9 mouse cellular contexts compared by ENCODE assay signal in genomic region chr12:20231528-20231927, GRCm38 (mm10).
DNase-seq lines count a peak whose midpoint lies in the region; ATAC-seq lines count a peak whose summit lies in the region.
"Had no signal": no experiment of that assay in that cellular context is flagged by ENCODE, and none has a peak within 500 bp of the region (broad histone marks: within the 10 kb centered on the region; RNA-seq: fewer than 3 reads in every experiment).

No protein-coding gene starts in this region.

- H3K4me3 ChIP-seq in liver, embryonic 13.5 days (replicated peaks), result no peak overlapping the region

- no peaks in the 10 kb centered on the region for H3K4me1 ChIP-seq in liver, embryonic 13.5 days (replicated peaks)

- H3K36me3 ChIP-seq in liver, embryonic 13.5 days, result peaks cover 38% of the 10 kb centered on the region

- peak; percentile 6 to 50 for DNase-seq in kidney, postnatal 25 days
- no peak for DNase-seq in kidney, postnatal 14 days
- peak; percentile 12 for DNase-seq in ZHBTc4 (ENCODE audit: low read depth, low spot score)
- peak; percentile 4 to 15 for DNase-seq in gastrocnemius, postnatal 36 days
- no peak for DNase-seq in liver, embryonic 13.5 days
- peak; percentile 45 for DNase-seq in testis, postnatal 10 days (ENCODE audit: low spot score)
- no peak for DNase-seq in cerebellum, postnatal 25 days
- no peak for DNase-seq in layer of hippocampus, postnatal 25 days (ENCODE audit: extremely low spot score in 1 of 2, low spot score in 1 of 2)

- H3K27ac ChIP-seq in liver, embryonic 13.5 days, result no peak overlapping the region
- H3K27ac ChIP-seq: macrophage had no signal

- H3K9ac ChIP-seq in liver, embryonic 13.5 days, result no peak overlapping the region

- H3K9me3 ChIP-seq in liver, embryonic 13.5 days (replicated peaks), result peaks cover 78% of the 10 kb centered on the region

- intact Hi-C loops in gastrocnemius, postnatal 36 days (cut with DNase I), result no loop called here

- 59% methylated on average over 12 of the region's 12 CpGs for WGBS in liver, embryonic 13.5 days (ENCODE audit: insufficient replicate concordance)

- peaks cover 15% of the 10 kb centered on the region for H3K27me3 ChIP-seq in liver, embryonic 13.5 days

- ATAC-seq in liver, embryonic 13.5 days (ENCODE audit: low read depth), result 0 out of 2 replicates have a peak, but pooled peaks have one; percentile 28

- H3K4me2 ChIP-seq in liver, embryonic 13.5 days, result no peak overlapping the region

Comparison
In these comparisons a context has a peak if more than half of its experiments do, and no peak if none do; other contexts are left out.
1. DNase-seq: peak in kidney, postnatal 25 days (2 of 2), ZHBTc4 (single experiment), gastrocnemius, postnatal 36 days (2 of 2) and testis, postnatal 10 days (single experiment); none in kidney, postnatal 14 days (single experiment), liver, embryonic 13.5 days (single experiment), cerebellum, postnatal 25 days (0 of 2) and layer of hippocampus, postnatal 25 days (0 of 2).